Mouse (Mus musculus) kidney, adult 2 months (tissue): Measurements from ENCODE around the gene Uck1.

ENCODE experiments used
- CTCF ChIP-seq: fragments of 200-500 bp; conservative IDR thresholded peaks from 2 replicates; pipeline ENCODE4 v1.5.1; 2011; ENCODE audit warnings: low read depth, mild to moderate bottlenecking, control low read depth, low read length, moderate library complexity, mixed read lengths; ENCODE audit not compliant: insufficient read depth, insufficient read length
- POLR2A ChIP-seq: fragments of 200-500 bp; IDR thresholded peaks from one replicate; pipeline ENCODE4 v1.6.1; 2011; ENCODE audit warnings: low read depth, low read length, control low read depth

- TF ChIP-seq POLR2A: no peak
- TF ChIP-seq CTCF: no peak
Observed at GRCm38 (mm10) chr2:32253352-32253751, 6.6 kb downstream of the Uck1 start.
